Mouse (Mus musculus): Measurements from ENCODE around the gene Olfr770.
"Not testable (repeated sequence)": the region's sequence is repeated elsewhere in the genome, so short reads cannot be mapped to it uniquely, and the experiment has no call there.

Gene Olfr770

DNA sequence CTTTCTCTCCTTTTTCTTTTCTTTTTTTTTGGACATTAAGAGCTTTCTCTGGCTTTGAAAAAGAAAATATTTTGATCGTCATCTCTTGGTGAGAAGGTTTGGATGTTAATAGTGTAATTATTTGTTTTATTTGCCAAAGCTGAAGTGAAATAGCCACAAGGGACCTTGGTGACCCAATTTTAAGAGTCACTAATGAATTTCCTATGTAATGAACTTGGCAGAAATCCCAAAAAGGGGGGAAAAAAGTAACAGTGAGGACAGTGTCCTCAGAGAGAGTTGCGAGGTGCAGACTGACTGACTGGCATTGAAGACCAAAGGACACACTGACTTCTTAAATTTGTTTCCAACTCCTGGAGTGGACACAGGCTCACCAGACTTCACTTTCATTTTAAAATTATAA lies at the start of gene Olfr770:
Olfr770 (minus strand) TSS at position 101 of the 400 bp plus-strand sequence.
- no peak for DNase-seq (ENCODE audit: low spot score in 2 of 2)

DNA sequence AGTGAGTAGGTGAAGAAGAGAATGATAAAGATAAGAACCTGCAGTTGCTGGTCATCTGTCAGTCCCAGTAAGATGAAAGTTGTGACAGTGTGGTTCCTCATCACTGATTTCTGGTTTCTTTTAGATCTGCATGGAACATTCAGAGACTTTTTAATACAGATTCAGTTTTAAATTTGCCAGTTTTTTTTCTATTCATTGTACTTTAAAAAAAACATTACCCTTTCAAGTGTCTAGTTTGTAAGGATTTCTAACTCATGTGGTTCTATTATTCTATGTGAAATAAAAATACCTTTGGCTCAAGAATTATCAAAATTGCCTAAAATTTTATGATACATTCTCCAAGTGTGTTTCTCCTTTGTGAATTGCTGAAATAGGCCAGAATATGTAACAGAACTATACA lies 48.5 kb upstream of the Olfr770 start, which contains the start of gene Olfr773:
Olfr773 (minus strand) TSS at position 101 of the 400 bp plus-strand sequence.
- not testable (repeated sequence) for DNase-seq (ENCODE audit: low spot score in 2 of 2)

- not testable (repeated sequence) for DNase-seq (ENCODE audit: low spot score in 2 of 2)
Observed at GRCm38 (mm10) chr10:129177821-129178220, 39.0 kb upstream of the Olfr770 start, which contains the start of gene Olfr772. Gene Olfr772, minus strand, starts transcription at chr10:129177921.

- DNase-seq (ENCODE audit: low spot score in 2 of 2), result no peak
Observed at GRCm38 (mm10) chr10:129164651-129165050, 25.9 kb upstream of the Olfr770 start, which contains the start of gene Olfr771. Gene Olfr771, minus strand, starts transcription at chr10:129164751.

DNA sequence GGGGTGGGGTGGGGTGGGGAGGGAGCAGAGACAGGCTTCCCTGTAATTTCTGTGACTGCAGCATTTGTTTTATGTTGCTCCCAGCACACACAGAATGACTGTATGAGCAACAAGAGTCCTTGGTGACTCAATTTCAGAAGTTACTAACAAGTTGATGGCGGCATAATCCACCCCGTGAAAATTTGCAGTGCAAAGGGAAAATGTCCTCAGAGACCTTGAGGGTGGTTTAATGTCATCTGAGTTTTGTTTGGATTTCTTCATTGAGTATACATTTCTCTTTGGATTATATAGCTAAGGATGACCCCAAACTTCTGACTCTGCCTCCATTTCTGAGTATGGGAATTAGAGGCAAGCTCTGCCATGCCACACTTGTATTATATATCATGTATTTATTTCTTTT lies 21.0 kb downstream of the Olfr770 start, which contains the start of gene Olfr769:
Olfr769 (minus strand) TSS at position 101 of the 400 bp plus-strand sequence.
- no peak for DNase-seq (ENCODE audit: low spot score in 2 of 2)

- no peak for DNase-seq (ENCODE audit: low spot score in 2 of 2)
Observed at GRCm38 (mm10) chr10:129115146-129115545, 23.7 kb downstream of the Olfr770 start.

- DNase-seq (ENCODE audit: low spot score in 2 of 2), result no peak
Observed at GRCm38 (mm10) chr10:129101231-129101630, 37.6 kb downstream of the Olfr770 start.

DNA sequence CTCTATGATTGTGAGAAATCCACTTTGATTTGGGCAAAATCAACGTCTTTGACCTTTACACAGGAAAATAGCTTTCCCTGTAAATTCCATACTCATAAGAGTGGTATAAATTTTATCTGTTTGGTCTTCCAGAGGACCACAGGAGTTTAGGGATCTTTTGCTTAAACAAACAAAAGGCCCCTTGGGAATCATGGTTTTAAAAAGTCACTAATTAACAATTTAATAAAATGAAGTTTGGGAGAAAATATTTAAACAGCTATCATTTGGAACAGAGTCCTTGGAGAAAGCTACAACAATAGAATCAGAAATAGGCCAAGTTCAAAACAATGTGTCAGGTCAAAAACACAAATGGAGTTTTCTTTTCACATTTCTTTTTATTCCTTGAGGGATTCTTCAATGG lies 39.5 kb downstream of the Olfr770 start, which contains the start of gene Olfr768:
Olfr768 (minus strand) TSS at position 101 of the 400 bp plus-strand sequence.
- no peak for DNase-seq (ENCODE audit: low spot score in 2 of 2)

DNA sequence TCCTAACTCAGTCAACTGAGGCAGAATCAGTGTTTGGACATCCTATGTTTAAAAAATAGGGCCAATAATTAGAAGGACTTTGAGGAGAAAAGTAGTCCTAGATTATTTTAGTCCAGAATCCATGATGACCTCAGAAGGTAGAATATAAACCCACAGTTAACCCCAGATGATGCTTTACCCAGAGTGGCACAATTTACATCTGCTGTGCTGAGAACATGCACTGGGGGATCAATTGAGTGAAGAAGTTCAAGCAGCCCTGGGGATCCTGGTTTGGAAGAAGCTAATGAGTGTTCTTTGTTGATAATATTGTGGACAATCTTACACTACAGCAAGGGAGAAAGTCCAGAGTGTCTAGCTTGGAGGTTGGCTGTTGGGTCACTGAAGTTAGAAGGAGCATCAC lies 56.0 kb downstream of the Olfr770 start, which contains the start of gene Olfr767:
Olfr767 (minus strand) TSS at position 101 of the 400 bp plus-strand sequence.
- DNase-seq (ENCODE audit: low spot score in 2 of 2), result not testable (repeated sequence)
